Comparison of ENCODE assay signal across 25 mouse cellular contexts in genomic region chr6:77371147-77371546, GRCm38 (mm10).
DNase-seq lines count a peak whose midpoint lies in the region; ATAC-seq and TF ChIP-seq lines count a peak whose summit lies in the region.
"Had no signal": no experiment of that assay in that cellular context is flagged by ENCODE, and none has a peak within 500 bp of the region (broad histone marks: within the 10 kb centered on the region; RNA-seq: fewer than 3 reads in every experiment).

No protein-coding gene starts in this region.

- H3K9ac ChIP-seq in forebrain, embryonic 13.5 days = no peak overlapping the region
- H3K9ac ChIP-seq in forebrain, embryonic 11.5 days (ENCODE audit: low read length) = no peak overlapping the region
- no peak overlapping the region for H3K9ac ChIP-seq in forebrain, embryonic 15.5 days (replicated peaks)
- H3K9ac ChIP-seq in forebrain, embryonic 12.5 days = no peak overlapping the region
- no peak overlapping the region for H3K9ac ChIP-seq in forebrain, postnatal 0 days
- H3K9ac ChIP-seq: embryonic facial prominence, embryonic 13.5 days; embryonic facial prominence, embryonic 15.5 days had no signal

- WGBS in forebrain, embryonic 13.5 days = 92% methylated on average over 2 of the region's 2 CpGs
- WGBS in forebrain, embryonic 11.5 days = 88% methylated on average over 2 of the region's 2 CpGs
- WGBS in forebrain, embryonic 15.5 days = 72% methylated on average over 2 of the region's 2 CpGs
- WGBS in forebrain, embryonic 12.5 days = 85% methylated on average over 2 of the region's 2 CpGs
- 81% methylated on average over 2 of the region's 2 CpGs for WGBS in forebrain, postnatal 0 days

- intact Hi-C loops in heart, postnatal 36 days (cut with DNase I) = no loop called here

- ATAC-seq in forebrain, embryonic 13.5 days = 0 out of 2 replicates have a peak, but pooled peaks have one; percentile 48
- no peak for ATAC-seq in forebrain, embryonic 11.5 days (replicated peaks; ENCODE audit: low FRiP score)
- 0 out of 2 replicates have a peak, but pooled peaks have one; percentile 35 for ATAC-seq in forebrain, embryonic 15.5 days (replicated peaks)
- no peak for ATAC-seq in forebrain, embryonic 12.5 days (ENCODE audit: low FRiP score)
- 0 out of 2 replicates have a peak, but pooled peaks have one; percentile 23 for ATAC-seq in forebrain, postnatal 0 days
- ATAC-seq: activated CD4-positive, CD25-positive, alpha-beta regulatory T cell, adult 4 months; CD4-positive, CD25-positive, alpha-beta regulatory T cell, adult 4 months; Patski had no signal

- peaks cover 7% of the 10 kb centered on the region for H3K4me1 ChIP-seq in forebrain, embryonic 13.5 days
- no peaks in the 10 kb centered on the region for H3K4me1 ChIP-seq in forebrain, embryonic 11.5 days (replicated peaks; ENCODE audit: control insufficient read depth, insufficient read depth, low read length)
- H3K4me1 ChIP-seq in forebrain, embryonic 15.5 days = peaks cover 12% of the 10 kb centered on the region
- no peaks in the 10 kb centered on the region; the same call in 1 of the 2 replicates for H3K4me1 ChIP-seq in forebrain, embryonic 12.5 days
- peaks cover 5% of the 10 kb centered on the region; the same call in 1 of the 2 replicates for H3K4me1 ChIP-seq in forebrain, postnatal 0 days (ENCODE audit: insufficient read depth)
- H3K4me1 ChIP-seq: embryonic facial prominence, embryonic 13.5 days; embryonic facial prominence, embryonic 15.5 days had no signal

- H3K27me3 ChIP-seq in forebrain, embryonic 13.5 days = no peaks in the 10 kb centered on the region
- H3K27me3 ChIP-seq in forebrain, embryonic 11.5 days (ENCODE audit: control insufficient read depth, insufficient read depth, low read length) = no peaks in the 10 kb centered on the region
- no peaks in the 10 kb centered on the region for H3K27me3 ChIP-seq in forebrain, embryonic 15.5 days
- H3K27me3 ChIP-seq in forebrain, embryonic 12.5 days = no peaks in the 10 kb centered on the region
- no peaks in the 10 kb centered on the region for H3K27me3 ChIP-seq in forebrain, postnatal 0 days (ENCODE audit: insufficient read depth, low read length)
- H3K27me3 ChIP-seq: CH12.LX; embryonic facial prominence, embryonic 13.5 days; embryonic facial prominence, embryonic 15.5 days; Patski had no signal

- DNase-seq in forebrain, embryonic 11.5 days (ENCODE audit: low spot score) = no peak
- DNase-seq in forebrain, postnatal 0 days = no peak
- no peak for DNase-seq in heart, postnatal 36 days
- DNase-seq: adrenal gland, adult 8-10 months; adrenal gland, postnatal 14 days; adrenal gland, postnatal 36 days; B cell, adult 2 months; cerebellum, adult 11 months; cerebellum, adult 18-20 months; cerebellum, adult 8-10 months; cerebellum, adult 9-11 months; cerebellum, postnatal 14 days; cerebellum, postnatal 36 days; embryo, embryonic 11 days had no signal

- H3K4me3 ChIP-seq in forebrain, embryonic 13.5 days = no peak overlapping the region
- H3K4me3 ChIP-seq in forebrain, embryonic 11.5 days (ENCODE audit: low read depth, low read length) = no peak overlapping the region
- no peak overlapping the region for H3K4me3 ChIP-seq in forebrain, embryonic 15.5 days
- H3K4me3 ChIP-seq in forebrain, embryonic 12.5 days (replicated peaks) = no peak overlapping the region
- H3K4me3 ChIP-seq in forebrain, postnatal 0 days (ENCODE audit: low read depth, low read length) = no peak overlapping the region
- H3K4me3 ChIP-seq: embryonic facial prominence, embryonic 13.5 days; embryonic facial prominence, embryonic 15.5 days; erythroblast, embryonic 14.5 days had no signal

- no peak for TF ChIP-seq CTCF in forebrain, postnatal 0 days (IDR thresholded peaks at IDR 0.05; ENCODE audit: low read depth)

- no peak overlapping the region for H3K27ac ChIP-seq in forebrain, embryonic 13.5 days
- H3K27ac ChIP-seq in forebrain, embryonic 11.5 days (ENCODE audit: low read depth, low read length) = no peak overlapping the region
- no peak overlapping the region for H3K27ac ChIP-seq in forebrain, embryonic 15.5 days (replicated peaks)
- no peak overlapping the region for H3K27ac ChIP-seq in forebrain, embryonic 12.5 days
- no peak overlapping the region for H3K27ac ChIP-seq in forebrain, postnatal 0 days (ENCODE audit: low read depth, low read length)
- H3K27ac ChIP-seq: embryonic facial prominence, embryonic 13.5 days; embryonic facial prominence, embryonic 15.5 days had no signal

- no peak overlapping the region for H3K4me2 ChIP-seq in forebrain, embryonic 13.5 days
- H3K4me2 ChIP-seq in forebrain, embryonic 11.5 days (ENCODE audit: low read depth, low read length, severe bottlenecking) = no peak overlapping the region
- H3K4me2 ChIP-seq in forebrain, embryonic 15.5 days (replicated peaks) = no peak overlapping the region
- H3K4me2 ChIP-seq in forebrain, embryonic 12.5 days = no peak overlapping the region
- H3K4me2 ChIP-seq in forebrain, postnatal 0 days (ENCODE audit: low read depth) = no peak overlapping the region
- H3K4me2 ChIP-seq: embryonic facial prominence, embryonic 13.5 days; embryonic facial prominence, embryonic 15.5 days had no signal

- no peaks in the 10 kb centered on the region for H3K9me3 ChIP-seq in forebrain, embryonic 13.5 days (replicated peaks)
- H3K9me3 ChIP-seq in forebrain, embryonic 11.5 days (ENCODE audit: control insufficient read depth, low read length) = no peaks in the 10 kb centered on the region
- no peaks in the 10 kb centered on the region for H3K9me3 ChIP-seq in forebrain, embryonic 15.5 days
- no peaks in the 10 kb centered on the region for H3K9me3 ChIP-seq in forebrain, embryonic 12.5 days
- H3K9me3 ChIP-seq in forebrain, postnatal 0 days (ENCODE audit: low read length) = no peaks in the 10 kb centered on the region
- H3K9me3 ChIP-seq: embryonic facial prominence, embryonic 13.5 days; embryonic facial prominence, embryonic 15.5 days; G1E had no signal

- no peaks in the 10 kb centered on the region for H3K36me3 ChIP-seq in forebrain, embryonic 13.5 days (ENCODE audit: poor library complexity, severe bottlenecking)
- H3K36me3 ChIP-seq in forebrain, embryonic 11.5 days (ENCODE audit: control insufficient read depth, insufficient read depth, low read length) = no peaks in the 10 kb centered on the region
- no peaks in the 10 kb centered on the region for H3K36me3 ChIP-seq in forebrain, embryonic 15.5 days
- H3K36me3 ChIP-seq in forebrain, embryonic 12.5 days (replicated peaks) = no peaks in the 10 kb centered on the region
- no peaks in the 10 kb centered on the region for H3K36me3 ChIP-seq in forebrain, postnatal 0 days (ENCODE audit: insufficient read depth)
- H3K36me3 ChIP-seq: embryonic facial prominence, embryonic 13.5 days; embryonic facial prominence, embryonic 15.5 days; G1E had no signal

Comparison
In these comparisons a context has a peak if more than half of its experiments do, and no peak if none do; other contexts are left out.
1. ATAC-seq: peak in forebrain, embryonic 13.5 days (single experiment), forebrain, embryonic 15.5 days (single experiment) and forebrain, postnatal 0 days (single experiment); none in forebrain, embryonic 11.5 days (single experiment) and forebrain, embryonic 12.5 days (single experiment).